ENCODE assay signal across 12 mouse cellular contexts in the genomic region with DNA sequence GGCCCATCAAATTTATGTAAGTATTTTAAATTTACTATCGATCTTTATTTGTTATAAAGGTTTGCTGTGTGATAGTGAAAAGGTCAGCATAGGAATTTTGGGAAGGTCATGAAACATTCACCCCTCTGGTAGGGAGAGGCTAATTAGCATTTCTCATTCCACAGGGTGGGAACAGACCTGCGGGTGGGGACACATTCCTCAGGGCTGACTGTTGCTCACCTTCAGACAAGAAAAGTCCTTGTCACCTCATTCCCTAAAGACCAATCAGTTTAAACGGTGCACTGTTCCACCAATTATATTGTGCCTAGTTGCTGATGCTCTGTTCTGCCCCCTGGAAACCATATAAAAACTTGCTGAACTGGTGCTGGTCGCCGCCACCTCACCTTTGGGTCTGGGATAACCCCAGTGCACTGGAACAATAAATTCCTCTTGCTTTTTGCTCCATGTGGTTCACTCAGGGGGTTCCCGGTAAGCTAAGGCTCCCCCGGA. TPM values are rescaled to one million over a fixed set of nuclear protein-coding genes. Genes with fewer than 3 reads are reported as not detected.
A peak's percentile ranks its signal among the peaks of the same experiment; 100 is the strongest.
DNase-seq lines count a peak whose midpoint lies in the region; ATAC-seq and TF ChIP-seq lines count a peak whose summit lies in the region.
"Had no signal": no experiment of that assay in that cellular context is flagged by ENCODE, and none has a peak within 500 bp of the region (broad histone marks: within the 10 kb centered on the region; RNA-seq: fewer than 3 reads in every experiment).

A gene (plus strand): TSS at position 439 of the 489 bp plus-strand sequence.

- no peak within 1 kb of the TSS for H3K4me2 ChIP-seq in hindbrain, postnatal 0 days (ENCODE audit: low read depth, low read length)

- H3K27me3 ChIP-seq in hindbrain, embryonic 10.5 days (ENCODE audit: insufficient read depth, poor library complexity, severe bottlenecking): no peaks in the 10 kb centered on the region
- no peaks in the 10 kb centered on the region for H3K27me3 ChIP-seq in hindbrain, postnatal 0 days (ENCODE audit: insufficient read depth, low read length)
- H3K27me3 ChIP-seq in ES-Bruce4 (ENCODE audit: control insufficient read depth, insufficient read depth, low read length, poor library complexity, severe bottlenecking): no peaks in the 10 kb centered on the region

- no peak for DNase-seq in hindbrain, embryonic 10.5 days (ENCODE audit: low spot score)
- DNase-seq in hindbrain, postnatal 0 days (ENCODE audit: low spot score): no peak
- DNase-seq in adrenal gland, postnatal 14 days: no peak
- DNase-seq in heart, postnatal 10 days: no peak
- no peak for DNase-seq in urinary bladder, postnatal 4 days (ENCODE audit: low spot score in 2 of 2)
- DNase-seq in spleen, postnatal 10 days (ENCODE audit: low spot score in 2 of 2): no peak
- DNase-seq: cerebellum, postnatal 36 days; forebrain, postnatal 0 days had no signal

- intact Hi-C loops in heart, postnatal 10 days (cut with DNase I): no loop called here

- no peak within 1 kb of the TSS for H3K4me3 ChIP-seq in hindbrain, embryonic 10.5 days
- no peak within 1 kb of the TSS for H3K4me3 ChIP-seq in hindbrain, postnatal 0 days (ENCODE audit: low read length)
- no peak within 1 kb of the TSS for H3K4me3 ChIP-seq in ES-Bruce4 (ENCODE audit: low read depth, low read length)

- no peaks in the 10 kb centered on the region for H3K4me1 ChIP-seq in hindbrain, embryonic 10.5 days (replicated peaks)
- no peaks in the 10 kb centered on the region for H3K4me1 ChIP-seq in hindbrain, postnatal 0 days (ENCODE audit: insufficient read depth, low read length)
- peaks cover 3% of the 10 kb centered on the region for H3K4me1 ChIP-seq in ES-Bruce4 (ENCODE audit: control insufficient read depth, insufficient read depth, low read length)

- no peak within 1 kb of the TSS for H3K9ac ChIP-seq in hindbrain, postnatal 0 days (replicated peaks; ENCODE audit: low read length)
- no peak within 1 kb of the TSS for H3K9ac ChIP-seq in ES-Bruce4 (ENCODE audit: low read depth, poor library complexity, severe bottlenecking)
- H3K9ac ChIP-seq: forebrain, postnatal 0 days had no signal

- ATAC-seq in hindbrain, postnatal 0 days: no peak
- no peak for ATAC-seq in monocyte, adult 5-6 weeks (replicated peaks; ENCODE audit: insufficient number of reproducible peaks, low FRiP score, low TSS enrichment, poor library complexity, severe bottlenecking)
- ATAC-seq: CD4-positive, CD25-positive, alpha-beta regulatory T cell, adult 4 months; forebrain, postnatal 0 days had no signal

- no peak within 1 kb of the TSS for H3K27ac ChIP-seq in hindbrain, embryonic 10.5 days
- no peak within 1 kb of the TSS for H3K27ac ChIP-seq in hindbrain, postnatal 0 days
- peak within 1 kb of the TSS; percentile 91 for H3K27ac ChIP-seq in ES-Bruce4 (ENCODE audit: insufficient read depth, low read length)
- H3K27ac ChIP-seq: stomach, postnatal 0 days had no signal

- TF ChIP-seq EP300 in ES-Bruce4 (IDR thresholded peaks at IDR 0.05; ENCODE audit: insufficient read depth, low read depth, low read length): peak; percentile 88

- no peak for TF ChIP-seq CTCF in hindbrain, postnatal 0 days (IDR thresholded peaks at IDR 0.05; ENCODE audit: low read depth)
- TF ChIP-seq CTCF in ES-Bruce4 (IDR thresholded peaks at IDR 0.05; ENCODE audit: low read depth, low read length): no peak

- no peaks in the 10 kb centered on the region for H3K9me3 ChIP-seq in hindbrain, embryonic 10.5 days
- H3K9me3 ChIP-seq in hindbrain, postnatal 0 days (ENCODE audit: low read length): no peaks in the 10 kb centered on the region
- H3K9me3 ChIP-seq in ES-Bruce4 (replicated peaks; ENCODE audit: control insufficient read depth, insufficient read depth, low read length, poor library complexity, severe bottlenecking): peaks cover 14% of the 10 kb centered on the region

- WGBS in hindbrain, embryonic 10.5 days: 89% methylated on average over 7 of the region's 7 CpGs
- WGBS in hindbrain, postnatal 0 days: 86% methylated on average over 7 of the region's 7 CpGs

- H3K36me3 ChIP-seq in hindbrain, embryonic 10.5 days: no peaks in the 10 kb centered on the region
- H3K36me3 ChIP-seq in hindbrain, postnatal 0 days (ENCODE audit: insufficient read depth, low read length): no peaks in the 10 kb centered on the region
- no peaks in the 10 kb centered on the region for H3K36me3 ChIP-seq in ES-Bruce4 (ENCODE audit: control insufficient read depth, insufficient read depth, low read length, poor library complexity, severe bottlenecking)

- TF ChIP-seq POLR2A in ES-Bruce4 (IDR thresholded peaks at IDR 0.05; ENCODE audit: insufficient read depth, low read length): no peak

RNA-seq across cellular contexts. Expression of the gene that starts here (rescaled TPM):
- polyA plus RNA-seq in hindbrain, embryonic 10.5 days (2016; fragmentation: Nextera tagmentation; extraction: Ambion mirVana): 13.5 and 14.3 TPM in 2 replicates
- total RNA-seq in hindbrain, postnatal 0 days (2014; rRNA removed): 4.9 and 9.0 TPM in 2 replicates
- polyA plus RNA-seq in hindbrain, postnatal 0 days (2015; fragmentation: Nextera tagmentation; extraction: Ambion mirVana): 2.1 and 2.5 TPM in 2 replicates
- 78.7 and 80.3 TPM in 2 replicates for polyA plus RNA-seq in ES-Bruce4 (2011; ENCODE audit: insufficient read depth, insufficient read length, low read depth, missing spikeins)
- 39.4 and 42.7 TPM in 2 replicates for total RNA-seq in adrenal gland, postnatal 14 days (2021)
- total RNA-seq in heart, postnatal 10 days (2021): 10 to 100 TPM; 10.5 to 11.1 TPM
- not detected in 3 replicates for total RNA-seq in monocyte, adult 5-6 weeks (2017)
- polyA plus RNA-seq: CD4-positive, CD25-positive, alpha-beta regulatory T cell, adult 4 months had no signal
